Mouse (Mus musculus) CH12.LX (cell line): Measurements from ENCODE around the gene Bclaf1.

ENCODE experiments used
- CTCF ChIP-seq, 2 experiments: IDR thresholded peaks in 1 of 2; conservative IDR thresholded peaks in 1 of 2; 2 replicates each; pipeline ENCODE4 v1.5.1; 2011 to 2012; ENCODE audit warnings: low read depth in 2 of 2, low read length in 2 of 2, improper control_type of control experiment in 1 of 2, inconsistent platforms in 1 of 2, mild to moderate bottlenecking in 1 of 2, moderate library complexity in 1 of 2
- MAFK ChIP-seq: IDR thresholded peaks from 2 replicates; pipeline ENCODE4 v1.6.1; 2011; ENCODE audit warnings: low read length, improper control_type of control experiment; ENCODE audit not compliant: insufficient replicate concordance
- TCF12 ChIP-seq: IDR thresholded peaks from 2 replicates; pipeline ENCODE4 v1.6.1; 2014; ENCODE audit warnings: low read depth, mild to moderate bottlenecking, inconsistent platforms, low read length, improper control_type of control experiment
- UBTF ChIP-seq: IDR thresholded peaks from 2 replicates; pipeline ENCODE4 v1.6.1; 2012; ENCODE audit warnings: low read depth, mild to moderate bottlenecking, inconsistent platforms, low read length, improper control_type of control experiment, moderate library complexity
- USF1 ChIP-seq: IDR thresholded peaks from 2 replicates; pipeline ENCODE4 v1.6.1; 2014; ENCODE audit warnings: low read depth, mild to moderate bottlenecking, inconsistent platforms, low read length, improper control_type of control experiment

- TF ChIP-seq UBTF (no peak), CTCF (conservative IDR thresholded peaks at IDR 0.05 in 1 of 2, IDR thresholded peaks at IDR 0.05 in 1 of 2; ENCODE audit: low read depth in 2 of 2, low read length in 2 of 2) (no peak), USF1 (no peak), MAFK (no peak), TCF12 (no peak)
These were observed 50.3 kb downstream of the Bclaf1 start for GRCm38 (mm10) chr10:20362450-20363118.
